Comparison of ENCODE assay signal across 8 mouse cellular contexts in the genomic region with DNA sequence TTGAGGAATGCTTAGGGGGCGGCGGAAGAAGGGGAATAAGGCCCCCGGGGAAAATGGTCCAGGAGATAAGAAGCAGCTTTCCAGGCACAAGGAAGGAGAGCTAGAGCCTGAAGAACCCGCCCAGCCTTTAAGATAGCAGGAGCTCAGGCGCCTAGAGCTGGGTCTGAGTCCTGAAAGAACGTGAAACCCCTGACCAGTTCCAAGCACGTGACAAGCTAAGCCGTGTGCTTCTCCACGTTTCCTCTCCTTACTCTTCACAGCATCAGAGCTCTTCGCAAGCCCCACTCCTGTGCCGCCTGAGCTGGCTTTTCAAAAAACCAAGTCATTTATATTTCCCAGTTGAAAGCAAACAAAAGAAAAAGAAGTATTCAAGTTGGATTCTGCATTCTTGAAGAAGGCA. TPM values are rescaled to one million over a fixed set of nuclear protein-coding genes. Genes with fewer than 3 reads are reported as not detected.
A peak's percentile ranks its signal among the peaks of the same experiment; 100 is the strongest.
DNase-seq lines count a peak whose midpoint lies in the region; ATAC-seq lines count a peak whose summit lies in the region.

No protein-coding gene starts in this region.

- 0 out of 2 replicates have a peak, but pooled peaks cover 4% of the 10 kb centered on the region for H3K9me3 ChIP-seq in forebrain, embryonic 12.5 days
- H3K9me3 ChIP-seq in hindbrain, embryonic 15.5 days, result no peaks in the 10 kb centered on the region
- H3K9me3 ChIP-seq in lung, embryonic 15.5 days, result no peaks in the 10 kb centered on the region
- H3K9me3 ChIP-seq in stomach, embryonic 16.5 days (replicated peaks; ENCODE audit: control insufficient read depth, low read length), result peaks cover 5% of the 10 kb centered on the region; the same call in 1 of the 2 replicates

- peaks cover 5% of the 10 kb centered on the region; the same call in 1 of the 2 replicates for H3K36me3 ChIP-seq in forebrain, embryonic 12.5 days (replicated peaks)
- 0 out of 2 replicates have a peak, but pooled peaks cover 7% of the 10 kb centered on the region for H3K36me3 ChIP-seq in hindbrain, embryonic 15.5 days
- H3K36me3 ChIP-seq in lung, embryonic 15.5 days, result no peaks in the 10 kb centered on the region
- H3K36me3 ChIP-seq in stomach, embryonic 16.5 days (ENCODE audit: control insufficient read depth, insufficient read depth, low read length), result peaks cover 6% of the 10 kb centered on the region; the same call in 1 of the 2 replicates

- H3K4me1 ChIP-seq in forebrain, embryonic 12.5 days, result peaks cover 16% of the 10 kb centered on the region
- H3K4me1 ChIP-seq in hindbrain, embryonic 15.5 days (replicated peaks), result peaks cover 11% of the 10 kb centered on the region
- peaks cover 37% of the 10 kb centered on the region for H3K4me1 ChIP-seq in lung, embryonic 15.5 days
- H3K4me1 ChIP-seq in stomach, embryonic 16.5 days (ENCODE audit: control insufficient read depth, insufficient read depth, low read length), result peaks cover 20% of the 10 kb centered on the region

- DNase-seq in 416B (ENCODE audit: low read depth) (peak; percentile 56), ES-CJ7 (ENCODE audit: low read depth, low spot score) (peak; percentile 30)
- no peak for DNase-seq in urinary bladder, adult 2 months (ENCODE audit: low spot score)

- 0 out of 2 replicates have a peak, but pooled peaks cover 4% of the 10 kb centered on the region for H3K27me3 ChIP-seq in forebrain, embryonic 12.5 days
- H3K27me3 ChIP-seq in hindbrain, embryonic 15.5 days, result no peaks in the 10 kb centered on the region
- H3K27me3 ChIP-seq in lung, embryonic 15.5 days, result no peaks in the 10 kb centered on the region
- no peaks in the 10 kb centered on the region for H3K27me3 ChIP-seq in stomach, embryonic 16.5 days (ENCODE audit: control insufficient read depth, insufficient read depth, low read length)

- no peak for ATAC-seq in forebrain, embryonic 12.5 days (ENCODE audit: low FRiP score)
- ATAC-seq in hindbrain, embryonic 15.5 days (ENCODE audit: low FRiP score, low read depth), result no peak
- ATAC-seq in lung, embryonic 15.5 days (ENCODE audit: borderline replicate concordance, extremely low read depth, low FRiP score, low TSS enrichment), result no peak
- no peak for ATAC-seq in stomach, embryonic 16.5 days (ENCODE audit: insufficient read depth, low FRiP score)
- no peak for ATAC-seq in granulocyte monocyte progenitor cell, adult 5-6 weeks (replicated peaks; ENCODE audit: poor library complexity, severe bottlenecking)

- peak overlapping the region; percentile 74 for H3K4me2 ChIP-seq in forebrain, embryonic 12.5 days
- peak overlapping the region; percentile 95 for H3K4me2 ChIP-seq in hindbrain, embryonic 15.5 days
- H3K4me2 ChIP-seq in lung, embryonic 15.5 days, result peak overlapping the region; percentile 73
- H3K4me2 ChIP-seq in stomach, embryonic 16.5 days (ENCODE audit: low read depth, low read length), result peak overlapping the region; percentile 70

- H3K4me3 ChIP-seq in forebrain, embryonic 12.5 days (replicated peaks), result peak overlapping the region; percentile 81
- H3K4me3 ChIP-seq in hindbrain, embryonic 15.5 days, result peak overlapping the region; percentile 94
- peak overlapping the region; percentile 97 for H3K4me3 ChIP-seq in lung, embryonic 15.5 days
- peak overlapping the region; percentile 79 for H3K4me3 ChIP-seq in stomach, embryonic 16.5 days (replicated peaks; ENCODE audit: low read length)

- H3K9ac ChIP-seq in forebrain, embryonic 12.5 days, result peak overlapping the region; percentile 40; the same call in 1 of the 2 replicates
- H3K9ac ChIP-seq in hindbrain, embryonic 15.5 days, result no peak overlapping the region
- peak overlapping the region; percentile 13 for H3K9ac ChIP-seq in lung, embryonic 15.5 days
- peak overlapping the region; percentile 67 for H3K9ac ChIP-seq in stomach, embryonic 16.5 days (ENCODE audit: low read length)

- H3K27ac ChIP-seq in forebrain, embryonic 12.5 days, result 0 out of 2 replicates have a peak overlapping the region, but pooled peaks have one; percentile 8
- no peak overlapping the region for H3K27ac ChIP-seq in hindbrain, embryonic 15.5 days (replicated peaks)
- H3K27ac ChIP-seq in lung, embryonic 15.5 days, result peak overlapping the region; percentile 65
- peak overlapping the region; percentile 74 for H3K27ac ChIP-seq in stomach, embryonic 16.5 days (ENCODE audit: low read length)

- 3% methylated on average over 11 of the region's 11 CpGs for WGBS in forebrain, embryonic 12.5 days
- WGBS in hindbrain, embryonic 15.5 days, result 2% methylated on average over 11 of the region's 11 CpGs
- 1% methylated on average over 11 of the region's 11 CpGs for WGBS in lung, embryonic 15.5 days
- WGBS in stomach, embryonic 16.5 days, result 3% methylated on average over 11 of the region's 11 CpGs

RNA-seq across cellular contexts. Expression of a gene that starts 1.1 kb away (rescaled TPM):
- polyA plus RNA-seq in forebrain, embryonic 12.5 days (2016; fragmentation: Nextera tagmentation; extraction: Ambion mirVana), result 17.6 and 19.6 TPM in 2 replicates
- 11.3 and 11.7 TPM in 2 replicates for polyA plus RNA-seq in hindbrain, embryonic 15.5 days (2015; fragmentation: Nextera tagmentation; extraction: Ambion mirVana)
- 35.7 and 37.0 TPM in 2 replicates for polyA plus RNA-seq in lung, embryonic 15.5 days (2015; fragmentation: Nextera tagmentation; extraction: Ambion mirVana)
- polyA plus RNA-seq in stomach, embryonic 16.5 days (2015; fragmentation: Nextera tagmentation; extraction: Ambion mirVana), result 44.7 and 46.8 TPM in 2 replicates
- 16.5 and 22.0 TPM in 2 replicates for polyA plus RNA-seq in urinary bladder, adult 2 months (2012; rRNA removed)
- total RNA-seq in granulocyte monocyte progenitor cell, adult 5-6 weeks (2014; fragmentation: Nextera tagmentation), result 86.0 and 109 TPM in 2 replicates
- 109 and 119 TPM in 2 replicates for total RNA-seq in granulocyte monocyte progenitor cell, adult 5-6 weeks (2017)

RNA-seq across cellular contexts. Expression of a gene that starts 50.8 kb away (rescaled TPM):
- 0.40 and 0.97 TPM in 2 replicates for polyA plus RNA-seq in forebrain, embryonic 12.5 days (2016; fragmentation: Nextera tagmentation; extraction: Ambion mirVana)
- 0.44 and 0.84 TPM in 2 replicates for polyA plus RNA-seq in hindbrain, embryonic 15.5 days (2015; fragmentation: Nextera tagmentation; extraction: Ambion mirVana)
- 0.25 and 0.27 TPM in 2 replicates for polyA plus RNA-seq in lung, embryonic 15.5 days (2015; fragmentation: Nextera tagmentation; extraction: Ambion mirVana)
- polyA plus RNA-seq in stomach, embryonic 16.5 days (2015; fragmentation: Nextera tagmentation; extraction: Ambion mirVana), result 0.09 and 1.00 TPM in 2 replicates
- polyA plus RNA-seq in urinary bladder, adult 2 months (2012; rRNA removed), result 5.1 and 5.9 TPM in 2 replicates
- 1.8 and 5.8 TPM in 2 replicates for total RNA-seq in granulocyte monocyte progenitor cell, adult 5-6 weeks (2014; fragmentation: Nextera tagmentation)
- 11.7 and 14.4 TPM in 2 replicates for total RNA-seq in granulocyte monocyte progenitor cell, adult 5-6 weeks (2017)

RNA-seq across cellular contexts. Expression of a gene that starts 52.0 kb away (rescaled TPM):
- 0.19 TPM in 1 of 2 replicates, not detected in the other for polyA plus RNA-seq in forebrain, embryonic 12.5 days (2016; fragmentation: Nextera tagmentation; extraction: Ambion mirVana)
- polyA plus RNA-seq in hindbrain, embryonic 15.5 days (2015; fragmentation: Nextera tagmentation; extraction: Ambion mirVana), result 0.31 TPM in 2 replicates
- polyA plus RNA-seq in lung, embryonic 15.5 days (2015; fragmentation: Nextera tagmentation; extraction: Ambion mirVana), result 0.10 and 0.42 TPM in 2 replicates
- 0.22 and 0.29 TPM in 2 replicates for polyA plus RNA-seq in stomach, embryonic 16.5 days (2015; fragmentation: Nextera tagmentation; extraction: Ambion mirVana)
- 0.06 and 0.12 TPM in 2 replicates for polyA plus RNA-seq in urinary bladder, adult 2 months (2012; rRNA removed)
- not detected in 2 replicates for total RNA-seq in granulocyte monocyte progenitor cell, adult 5-6 weeks (2014; fragmentation: Nextera tagmentation)
- total RNA-seq in granulocyte monocyte progenitor cell, adult 5-6 weeks (2017), result 0.26 and 1.5 TPM in 2 replicates
